Mouse (Mus musculus): ENCODE data around the gene Gpr85. TPM values are rescaled to one million over a fixed set of nuclear protein-coding genes. Genes with fewer than 3 reads are reported as not detected.
A peak's percentile ranks its signal among the peaks of the same experiment; 100 is the strongest.

Gpr85 gene
- polyA plus RNA-seq (2012; rRNA removed), result 0.23 and 0.30 TPM in 2 replicates

GRCm38 (mm10) chr6:13839345-13840054 lies at the start of gene Gpr85:
Gpr85 (minus strand) TSS chr6:13839942.
- 50% methylated on average over 18 of the region's 18 CpGs for WGBS
- peak within 1 kb of the TSS; percentile 55 for H3K4me3 ChIP-seq (ENCODE audit: control insufficient read depth, insufficient read depth, low read length)
- no peak within 1 kb of the TSS for H3K27ac ChIP-seq (ENCODE audit: control insufficient read depth, insufficient read depth, low read length)
- H3K36me3 ChIP-seq (ENCODE audit: control insufficient read depth, insufficient read depth, low read length), result no peaks in the 10 kb centered on the region
- H3K4me1 ChIP-seq (replicated peaks; ENCODE audit: control insufficient read depth, insufficient read depth, low read length), result peaks cover 3% of the 10 kb centered on the region; the same call in 1 of the 2 replicates
- DNase-seq, result no peak
- H3K27me3 ChIP-seq (ENCODE audit: control insufficient read depth, insufficient read depth, low read length), result peaks cover 7% of the 10 kb centered on the region
- TF ChIP-seq CTCF (IDR thresholded peaks at IDR 0.05; ENCODE audit: borderline replicate concordance, control insufficient read depth, extremely low read depth, insufficient read depth, low read length, poor library complexity), result no peak
- no peak for TF ChIP-seq POLR2A (IDR thresholded peaks at IDR 0.05; ENCODE audit: control insufficient read depth, extremely low read depth, insufficient read depth, low read length, poor library complexity)

- Histone ChIP-seq H3K4me3 (ENCODE audit: control insufficient read depth, insufficient read depth, low read length) (no peak overlapping the region), H3K4me1 (replicated peaks; ENCODE audit: control insufficient read depth, insufficient read depth, low read length) (no peaks in the 10 kb centered on the region), H3K36me3 (ENCODE audit: control insufficient read depth, insufficient read depth, low read length) (no peaks in the 10 kb centered on the region), H3K27ac (ENCODE audit: control insufficient read depth, insufficient read depth, low read length) (no peak overlapping the region), H3K27me3 (ENCODE audit: control insufficient read depth, insufficient read depth, low read length) (no peaks in the 10 kb centered on the region)
- DNase-seq, result no peak
- WGBS, result 93% methylated on average over 3 of the region's 3 CpGs
- no peak for TF ChIP-seq CTCF (IDR thresholded peaks at IDR 0.05; ENCODE audit: borderline replicate concordance, control insufficient read depth, extremely low read depth, insufficient read depth, low read length, poor library complexity)
- no peak for TF ChIP-seq POLR2A (IDR thresholded peaks at IDR 0.05; ENCODE audit: control insufficient read depth, extremely low read depth, insufficient read depth, low read length, poor library complexity)
These were observed 45.3 kb upstream of the Gpr85 start for GRCm38 (mm10) chr6:13884877-13885592.

- no peaks in the 10 kb centered on the region for H3K4me1 ChIP-seq (replicated peaks; ENCODE audit: control insufficient read depth, insufficient read depth, low read length)
- no peak overlapping the region for H3K27ac ChIP-seq (ENCODE audit: control insufficient read depth, insufficient read depth, low read length)
- no peak for DNase-seq
- no peak overlapping the region for H3K4me3 ChIP-seq (ENCODE audit: control insufficient read depth, insufficient read depth, low read length)
- no peaks in the 10 kb centered on the region for H3K36me3 ChIP-seq (ENCODE audit: control insufficient read depth, insufficient read depth, low read length)
- H3K27me3 ChIP-seq (ENCODE audit: control insufficient read depth, insufficient read depth, low read length), result no peaks in the 10 kb centered on the region
- no peak for TF ChIP-seq POLR2A (IDR thresholded peaks at IDR 0.05; ENCODE audit: control insufficient read depth, extremely low read depth, insufficient read depth, low read length, poor library complexity)
- TF ChIP-seq CTCF (IDR thresholded peaks at IDR 0.05; ENCODE audit: borderline replicate concordance, control insufficient read depth, extremely low read depth, insufficient read depth, low read length, poor library complexity), result no peak
These were observed 43.2 kb upstream of the Gpr85 start for GRCm38 (mm10) chr6:13882919-13883318.

GRCm38 (mm10) chr6:13873959-13874358 lies 34.2 kb upstream of the Gpr85 start:
- Histone ChIP-seq H3K4me1 (replicated peaks; ENCODE audit: control insufficient read depth, insufficient read depth, low read length) (peaks cover 5% of the 10 kb centered on the region), H3K4me3 (ENCODE audit: control insufficient read depth, insufficient read depth, low read length) (no peak overlapping the region), H3K27me3 (ENCODE audit: control insufficient read depth, insufficient read depth, low read length) (no peaks in the 10 kb centered on the region), H3K27ac (ENCODE audit: control insufficient read depth, insufficient read depth, low read length) (no peak overlapping the region), H3K36me3 (ENCODE audit: control insufficient read depth, insufficient read depth, low read length) (no peaks in the 10 kb centered on the region)
- no peak for TF ChIP-seq CTCF (IDR thresholded peaks at IDR 0.05; ENCODE audit: borderline replicate concordance, control insufficient read depth, extremely low read depth, insufficient read depth, low read length, poor library complexity)
- no peak for TF ChIP-seq POLR2A (IDR thresholded peaks at IDR 0.05; ENCODE audit: control insufficient read depth, extremely low read depth, insufficient read depth, low read length, poor library complexity)
- WGBS, result 90% methylated on average over 2 of the region's 2 CpGs
- no peak for DNase-seq

GRCm38 (mm10) chr6:13872076-13872475 lies 32.3 kb upstream of the Gpr85 start:
- Histone ChIP-seq H3K4me1 (replicated peaks; ENCODE audit: control insufficient read depth, insufficient read depth, low read length) (peaks cover 5% of the 10 kb centered on the region), H3K27me3 (ENCODE audit: control insufficient read depth, insufficient read depth, low read length) (no peaks in the 10 kb centered on the region), H3K4me3 (ENCODE audit: control insufficient read depth, insufficient read depth, low read length) (no peak overlapping the region), H3K27ac (ENCODE audit: control insufficient read depth, insufficient read depth, low read length) (no peak overlapping the region), H3K36me3 (ENCODE audit: control insufficient read depth, insufficient read depth, low read length) (no peaks in the 10 kb centered on the region)
- no peak for DNase-seq
- 49% methylated on average over 7 of the region's 7 CpGs for WGBS
- TF ChIP-seq POLR2A (IDR thresholded peaks at IDR 0.05; ENCODE audit: control insufficient read depth, extremely low read depth, insufficient read depth, low read length, poor library complexity), result no peak

GRCm38 (mm10) chr6:13871625-13871958 lies 31.9 kb upstream of the Gpr85 start:
- H3K27ac ChIP-seq (ENCODE audit: control insufficient read depth, insufficient read depth, low read length), result no peak overlapping the region
- H3K27me3 ChIP-seq (ENCODE audit: control insufficient read depth, insufficient read depth, low read length), result no peaks in the 10 kb centered on the region
- peaks cover 5% of the 10 kb centered on the region for H3K4me1 ChIP-seq (replicated peaks; ENCODE audit: control insufficient read depth, insufficient read depth, low read length)
- 1% methylated on average over 7 of the region's 7 CpGs for WGBS
- H3K36me3 ChIP-seq (ENCODE audit: control insufficient read depth, insufficient read depth, low read length), result no peaks in the 10 kb centered on the region
- no peak for DNase-seq
- peak overlapping the region; percentile 47; the same call in 1 of the 2 replicates for H3K4me3 ChIP-seq (ENCODE audit: control insufficient read depth, insufficient read depth, low read length)
- TF ChIP-seq CTCF (IDR thresholded peaks at IDR 0.05; ENCODE audit: borderline replicate concordance, control insufficient read depth, extremely low read depth, insufficient read depth, low read length, poor library complexity) (no peak), POLR2A (IDR thresholded peaks at IDR 0.05; ENCODE audit: control insufficient read depth, extremely low read depth, insufficient read depth, low read length, poor library complexity) (no peak)
